Mouse (Mus musculus) heart, postnatal 0 days (tissue): ENCODE measurements at regions not wholly inside any gene's neighbourhood (a gene's known extent, or its start where the extent isn't known, plus 50 kb on each side); places are given as distances from the start of the nearest gene placed in this dataset.

Experiments
- CTCF ChIP-seq: IDR thresholded peaks from 2 replicates; pipeline ENCODE4 v1.5.1; 2016; ENCODE audit warnings: antibody characterized with exemption, control low read depth, low read depth
- EP300 ChIP-seq: IDR thresholded peaks from 2 replicates; pipeline ENCODE4 v1.6.1; 2016; ENCODE audit warnings: antibody characterized with exemption, low read depth

GRCm38 (mm10) chr1:137865030-137865429 is 310.5 kb downstream of the Ptprc start:
- TF ChIP-seq CTCF (no peak), EP300 (no peak)
